Mouse (Mus musculus) embryonic facial prominence, embryonic 14.5 days (tissue): Measurements from ENCODE around the gene Arfgap3. TPM values are rescaled to one million over a fixed set of nuclear protein-coding genes. Genes with fewer than 3 reads are reported as not detected.

Source experiments
- ATAC-seq: fragments of 200-750 bp; cut with Nextera tagmentation; 2 replicates; pipeline ENCODE4 v1.8.0; 2017; ENCODE audit warnings: low read depth, moderate number of reproducible peaks, moderate TSS enrichment
- DNase-seq: peaks from one replicate; pipeline ENCODE4 v3.0.0-alpha.2; 2015; ENCODE audit warnings: low spot score
- H3K27ac ChIP-seq: fragments of 300-500 bp; sonication (generic); replicated peaks from 2 replicates; pipeline ENCODE4 v1.5.1; 2014; ENCODE audit warnings: low read depth, mild to moderate bottlenecking, low read length, moderate library complexity
- H3K27me3 ChIP-seq: fragments of 300-500 bp; sonication (generic); replicated peaks from 2 replicates; pipeline ENCODE4 v1.6.1; 2014; ENCODE audit warnings: low read length; ENCODE audit not compliant: control insufficient read depth, insufficient read depth
- H3K36me3 ChIP-seq: fragments of 300-500 bp; sonication (generic); 2 replicates; pipeline ENCODE4 v1.6.1; 2014; ENCODE audit warnings: low read length, mixed read lengths; ENCODE audit not compliant: control insufficient read depth, insufficient read depth
- H3K4me1 ChIP-seq: fragments of 300-500 bp; sonication (generic); 2 replicates; pipeline ENCODE4 v1.6.1; 2014; ENCODE audit warnings: antibody characterized with exemption, low read length; ENCODE audit not compliant: control insufficient read depth, insufficient read depth
- H3K4me2 ChIP-seq: fragments of 300-500 bp; sonication (generic); 2 replicates; pipeline ENCODE4 v1.6.1; 2014; ENCODE audit warnings: low read depth, mild to moderate bottlenecking, low read length, moderate library complexity, mixed read lengths
- H3K4me3 ChIP-seq: fragments of 300-500 bp; sonication (generic); 2 replicates; pipeline ENCODE4 v1.5.1; 2014; ENCODE audit warnings: low read depth, mild to moderate bottlenecking, low read length
- H3K9ac ChIP-seq: fragments of 300-500 bp; sonication (generic); 2 replicates; pipeline ENCODE4 v1.6.1; 2014; ENCODE audit warnings: low read depth, mild to moderate bottlenecking, low read length, moderate library complexity, mixed read lengths
- H3K9me3 ChIP-seq: fragments of 300-500 bp; sonication (generic); 2 replicates; pipeline ENCODE4 v1.6.1; 2016; ENCODE audit warnings: low read length; ENCODE audit not compliant: control insufficient read depth
- WGBS: fragments of 180-500 bp; shearing (Covaris S2); extraction: QIAGEN DNeasy Blood & Tissue Kit; methylation state at CpG from one replicate; pipeline ENCODE4 v1.1.7; 2014; 5-methylcytosine and 5-hydroxymethylcytosine counted together
- polyA plus RNA-seq: library from polyadenylated mRNA; unstranded; fragments of >200 nt; fragmentation: Nextera tagmentation; extraction: Ambion mirVana; gene quantifications from 2 replicates; pipeline ENCODE4 v1.2.1, GENCODE M21; 2014

Arfgap3 gene
- polyA plus RNA-seq, 1 experiment from 2014 or later = 63.3 TPM

GRCm38 (mm10) chr15:83250651-83251175 is 99.3 kb downstream of the Arfgap3 start:
- ATAC-seq (no peak), DNase-seq (no peak)
- 2% methylated on average over 20 of the region's 20 CpGs for WGBS
- Histone ChIP-seq H3K27ac (no peak overlapping the region), H3K9me3 (no peaks in the 10 kb centered on the region), H3K4me3 (peak overlapping the region; percentile 53), H3K4me2 (peak overlapping the region; percentile 95), H3K27me3 (peaks cover 37% of the 10 kb centered on the region), H3K9ac (peak overlapping the region; percentile 60), H3K4me1 (peaks cover 4% of the 10 kb centered on the region; the same call in 1 of the 2 replicates), H3K36me3 (no peaks in the 10 kb centered on the region)

Other genes starting within 250 kb of the Arfgap3 start
- gene Rrp7a, start 227.4 kb downstream of the Arfgap3 start, polyA plus RNA-seq = 61.6 and 63.0 TPM in 2 replicates
- 126 and 151 TPM in 2 replicates for gene Poldip3, start 200.9 kb downstream of the Arfgap3 start, polyA plus RNA-seq
- 125 and 126 TPM in 2 replicates for gene Cyb5r3, start 177.7 kb downstream of the Arfgap3 start, polyA plus RNA-seq
- 2.3 and 2.4 TPM in 2 replicates for gene A4galt, start 98.5 kb downstream of the Arfgap3 start, polyA plus RNA-seq
- 49.3 TPM in 2 replicates for gene Pacsin2, start 114.4 kb upstream of the Arfgap3 start, polyA plus RNA-seq
- gene Ttll1, start 160.6 kb upstream of the Arfgap3 start, polyA plus RNA-seq = 9.4 and 11.3 TPM in 2 replicates
- 5.2 and 5.6 TPM in 2 replicates for gene Bik, start 176.6 kb upstream of the Arfgap3 start, polyA plus RNA-seq
- gene Tspo, start 213.3 kb upstream of the Arfgap3 start, polyA plus RNA-seq = 56.7 and 70.8 TPM in 2 replicates
- gene Mcat, start 213.5 kb upstream of the Arfgap3 start, polyA plus RNA-seq = 34.9 and 37.1 TPM in 2 replicates
- gene Ttll12, start 244.9 kb upstream of the Arfgap3 start, polyA plus RNA-seq = 30.7 and 36.8 TPM in 2 replicates